Mouse (Mus musculus): ENCODE measurements at regions not wholly inside any gene's neighbourhood (a gene's known extent, or its start where the extent isn't known, plus 50 kb on each side); places are given as distances from the start of the nearest gene placed in this dataset.

- no peak for DNase-seq
Measured at GRCm38 (mm10) chr15:17289221-17289620, 560.7 kb downstream of the Cdh9 start.

Measured in kidney, postnatal 14 days (tissue).